Mouse (Mus musculus): ENCODE data around the gene Ppp4r2. TPM values are rescaled to one million over a fixed set of nuclear protein-coding genes. Genes with fewer than 3 reads are reported as not detected.

The Ppp4r2 gene
- polyA plus RNA-seq, 1 experiment from 2014 or later, result 5.6 TPM

- no peak overlapping the region for H3K27ac ChIP-seq (ENCODE audit: low read depth)
- no peak overlapping the region for H3K9ac ChIP-seq (replicated peaks)
- no peaks in the 10 kb centered on the region; the same call in 1 of the 2 replicates for H3K9me3 ChIP-seq (ENCODE audit: low read length)
- H3K27me3 ChIP-seq (ENCODE audit: insufficient read depth, low read length), result no peaks in the 10 kb centered on the region
- no peak overlapping the region for H3K4me2 ChIP-seq (ENCODE audit: low read depth, low read length)
- 64% methylated on average over 20 of the region's 20 CpGs for WGBS (ENCODE audit: insufficient replicate concordance)
- peak; percentile 91 for TF ChIP-seq CTCF (IDR thresholded peaks at IDR 0.05; ENCODE audit: low read depth)
- TF ChIP-seq EP300 (IDR thresholded peaks at IDR 0.05; ENCODE audit: low read depth), result no peak
- no peak overlapping the region for H3K4me3 ChIP-seq (ENCODE audit: low read depth, low read length)
- no peaks in the 10 kb centered on the region for H3K4me1 ChIP-seq (ENCODE audit: insufficient read depth)
- DNase-seq, result peak; percentile 67
- ATAC-seq, result no peak
- H3K36me3 ChIP-seq (replicated peaks; ENCODE audit: insufficient read depth, low read length), result no peaks in the 10 kb centered on the region
Measured at GRCm38 (mm10) chr6:100875862-100876623, 42.6 kb downstream of the Ppp4r2 start.

GRCm38 (mm10) chr6:100876624-100877017 lies 43.2 kb downstream of the Ppp4r2 start:
- Histone ChIP-seq H3K4me3 (ENCODE audit: low read depth, low read length) (no peak overlapping the region), H3K9me3 (ENCODE audit: low read length) (no peaks in the 10 kb centered on the region; the same call in 1 of the 2 replicates), H3K4me2 (ENCODE audit: low read depth, low read length) (no peak overlapping the region), H3K36me3 (replicated peaks; ENCODE audit: insufficient read depth, low read length) (no peaks in the 10 kb centered on the region), H3K4me1 (ENCODE audit: insufficient read depth) (no peaks in the 10 kb centered on the region), H3K27ac (ENCODE audit: low read depth) (no peak overlapping the region), H3K9ac (replicated peaks) (no peak overlapping the region), H3K27me3 (ENCODE audit: insufficient read depth, low read length) (no peaks in the 10 kb centered on the region)
- WGBS (ENCODE audit: insufficient replicate concordance), result 79% methylated on average over 12 of the region's 12 CpGs
- TF ChIP-seq EP300 (IDR thresholded peaks at IDR 0.05; ENCODE audit: low read depth), result no peak
- no peak for TF ChIP-seq CTCF (IDR thresholded peaks at IDR 0.05; ENCODE audit: low read depth)
- ATAC-seq, result no peak
- DNase-seq, result no peak

GRCm38 (mm10) chr6:100878546-100878945 lies 45.1 kb downstream of the Ppp4r2 start:
- no peak for ATAC-seq
- Histone ChIP-seq H3K4me3 (ENCODE audit: low read depth, low read length) (no peak overlapping the region), H3K9me3 (ENCODE audit: low read length) (no peaks in the 10 kb centered on the region; the same call in 1 of the 2 replicates), H3K9ac (replicated peaks) (no peak overlapping the region), H3K4me2 (ENCODE audit: low read depth, low read length) (no peak overlapping the region), H3K27me3 (ENCODE audit: insufficient read depth, low read length) (no peaks in the 10 kb centered on the region), H3K4me1 (ENCODE audit: insufficient read depth) (no peaks in the 10 kb centered on the region), H3K36me3 (replicated peaks; ENCODE audit: insufficient read depth, low read length) (no peaks in the 10 kb centered on the region), H3K27ac (ENCODE audit: low read depth) (no peak overlapping the region)
- TF ChIP-seq EP300 (IDR thresholded peaks at IDR 0.05; ENCODE audit: low read depth) (no peak), CTCF (IDR thresholded peaks at IDR 0.05; ENCODE audit: low read depth) (no peak)
- no peak for DNase-seq
- WGBS (ENCODE audit: insufficient replicate concordance), result 79% methylated on average over 13 of the region's 13 CpGs

GRCm38 (mm10) chr6:100879607-100880006 lies 46.2 kb downstream of the Ppp4r2 start:
- TF ChIP-seq EP300 (IDR thresholded peaks at IDR 0.05; ENCODE audit: low read depth) (no peak), CTCF (IDR thresholded peaks at IDR 0.05; ENCODE audit: low read depth) (no peak)
- no peak overlapping the region for H3K4me2 ChIP-seq (ENCODE audit: low read depth, low read length)
- no peak overlapping the region for H3K9ac ChIP-seq (replicated peaks)
- WGBS (ENCODE audit: insufficient replicate concordance), result 41% methylated on average over 10 of the region's 10 CpGs
- no peaks in the 10 kb centered on the region for H3K4me1 ChIP-seq (ENCODE audit: insufficient read depth)
- H3K4me3 ChIP-seq (ENCODE audit: low read depth, low read length), result no peak overlapping the region
- H3K27ac ChIP-seq (ENCODE audit: low read depth), result no peak overlapping the region
- DNase-seq (no peak), ATAC-seq (no peak)
- no peaks in the 10 kb centered on the region; the same call in 1 of the 2 replicates for H3K9me3 ChIP-seq (ENCODE audit: low read length)
- H3K27me3 ChIP-seq (ENCODE audit: insufficient read depth, low read length), result no peaks in the 10 kb centered on the region
- no peaks in the 10 kb centered on the region for H3K36me3 ChIP-seq (replicated peaks; ENCODE audit: insufficient read depth, low read length)

- Histone ChIP-seq H3K36me3 (replicated peaks; ENCODE audit: insufficient read depth, low read length) (no peaks in the 10 kb centered on the region), H3K4me2 (ENCODE audit: low read depth, low read length) (no peak overlapping the region), H3K27ac (ENCODE audit: low read depth) (no peak overlapping the region), H3K4me3 (ENCODE audit: low read depth, low read length) (no peak overlapping the region), H3K4me1 (ENCODE audit: insufficient read depth) (no peaks in the 10 kb centered on the region), H3K9me3 (ENCODE audit: low read length) (no peaks in the 10 kb centered on the region; the same call in 1 of the 2 replicates), H3K9ac (replicated peaks) (no peak overlapping the region), H3K27me3 (ENCODE audit: insufficient read depth, low read length) (no peaks in the 10 kb centered on the region)
- 78% methylated on average over 9 of the region's 9 CpGs for WGBS (ENCODE audit: insufficient replicate concordance)
- DNase-seq (no peak), ATAC-seq (no peak)
- TF ChIP-seq CTCF (IDR thresholded peaks at IDR 0.05; ENCODE audit: low read depth) (no peak), EP300 (IDR thresholded peaks at IDR 0.05; ENCODE audit: low read depth) (no peak)
Measured at GRCm38 (mm10) chr6:100881657-100882056, 48.2 kb downstream of the Ppp4r2 start.

GRCm38 (mm10) chr6:100882381-100883213 lies 49.2 kb downstream of the Ppp4r2 start:
- H3K9me3 ChIP-seq (ENCODE audit: low read length), result no peaks in the 10 kb centered on the region; the same call in 1 of the 2 replicates
- peak; percentile 69; the same call in 1 of the 2 replicates for ATAC-seq
- H3K4me1 ChIP-seq (ENCODE audit: insufficient read depth), result no peaks in the 10 kb centered on the region
- H3K4me3 ChIP-seq (ENCODE audit: low read depth, low read length), result 0 out of 2 replicates have a peak overlapping the region, but pooled peaks have one; percentile 17
- 16% methylated on average over 15 of the region's 15 CpGs for WGBS (ENCODE audit: insufficient replicate concordance)
- no peaks in the 10 kb centered on the region for H3K36me3 ChIP-seq (replicated peaks; ENCODE audit: insufficient read depth, low read length)
- no peak overlapping the region for H3K27ac ChIP-seq (ENCODE audit: low read depth)
- peak; percentile 76 for DNase-seq
- no peak overlapping the region for H3K9ac ChIP-seq (replicated peaks)
- TF ChIP-seq EP300 (IDR thresholded peaks at IDR 0.05; ENCODE audit: low read depth), result no peak
- peak; percentile 95 for TF ChIP-seq CTCF (IDR thresholded peaks at IDR 0.05; ENCODE audit: low read depth)
- H3K4me2 ChIP-seq (ENCODE audit: low read depth, low read length), result peak overlapping the region; percentile 53
- no peaks in the 10 kb centered on the region for H3K27me3 ChIP-seq (ENCODE audit: insufficient read depth, low read length)

All from liver, postnatal 0 days (tissue).